Mouse (Mus musculus) kidney, embryonic 16.5 days (tissue): ENCODE measurements at regions not wholly inside any gene's neighbourhood (a gene's known extent, or its start where the extent isn't known, plus 50 kb on each side); places are given as distances from the start of the nearest gene placed in this dataset.
A peak's percentile ranks its signal among the peaks of the same experiment; 100 is the strongest.

ENCODE experiments used
- ATAC-seq: fragments of 200-750 bp; cut with Nextera tagmentation; 2 replicates; pipeline ENCODE4 v1.8.0; 2017; ENCODE audit warnings: moderate TSS enrichment; ENCODE audit not compliant: low FRiP score, low TSS enrichment
- H3K27ac ChIP-seq: fragments of 300-500 bp; sonication (generic); 2 replicates; pipeline ENCODE4 v1.5.1; 2014; ENCODE audit warnings: low read length
- H3K27me3 ChIP-seq: fragments of 300-500 bp; sonication (generic); 2 replicates; pipeline ENCODE4 v1.6.1; 2014; ENCODE audit warnings: low read length, control low read depth, mixed read lengths; ENCODE audit not compliant: insufficient read depth
- H3K36me3 ChIP-seq: fragments of 300-500 bp; sonication (generic); 2 replicates; pipeline ENCODE4 v1.6.1; 2014; ENCODE audit warnings: low read length, control low read depth, mixed read lengths; ENCODE audit not compliant: insufficient read depth
- H3K4me1 ChIP-seq: fragments of 300-500 bp; sonication (generic); 2 replicates; pipeline ENCODE4 v1.6.1; 2014; ENCODE audit warnings: low read length, control low read depth, mixed read lengths; ENCODE audit not compliant: insufficient read depth
- H3K4me2 ChIP-seq: fragments of 300-500 bp; sonication (generic); replicated peaks from 2 replicates; pipeline ENCODE4 v1.6.1; 2014; ENCODE audit warnings: low read depth, low read length
- H3K4me3 ChIP-seq: fragments of 300-500 bp; sonication (generic); 2 replicates; pipeline ENCODE4 v1.5.1; 2014; ENCODE audit warnings: mild to moderate bottlenecking, low read length
- H3K9ac ChIP-seq: fragments of 300-500 bp; sonication (generic); replicated peaks from 2 replicates; pipeline ENCODE4 v1.6.1; 2014; ENCODE audit warnings: low read length
- H3K9me3 ChIP-seq: fragments of 300-500 bp; sonication (generic); 2 replicates; pipeline ENCODE4 v1.6.1; 2016; ENCODE audit warnings: low read length, control low read depth
- WGBS: fragments of 180-500 bp; shearing (Covaris S2); extraction: QIAGEN DNeasy Blood & Tissue Kit; methylation state at CpG from one replicate; pipeline ENCODE4 v1.1.7; 2014; 5-methylcytosine and 5-hydroxymethylcytosine counted together

- no peak overlapping the region for H3K4me2 ChIP-seq
- ATAC-seq: no peak
- H3K9me3 ChIP-seq: no peaks in the 10 kb centered on the region
- 0 out of 2 replicates have a peak, but pooled peaks cover 9% of the 10 kb centered on the region for H3K4me1 ChIP-seq
- H3K9ac ChIP-seq: no peak overlapping the region
- no peaks in the 10 kb centered on the region for H3K36me3 ChIP-seq
- H3K27me3 ChIP-seq: no peaks in the 10 kb centered on the region
- H3K27ac ChIP-seq: no peak overlapping the region
- H3K4me3 ChIP-seq: no peak overlapping the region
Measured at GRCm38 (mm10) chr3:52731941-52732340, 285.1 kb downstream of the Cog6 start.

- 0 out of 2 replicates have a peak overlapping the region, but pooled peaks have one; percentile 6 for H3K27ac ChIP-seq
- H3K4me2 ChIP-seq: no peak overlapping the region
- no peaks in the 10 kb centered on the region for H3K36me3 ChIP-seq
- WGBS: 77% methylated on average over 3 of the region's 3 CpGs
- H3K9ac ChIP-seq: no peak overlapping the region
- no peak overlapping the region for H3K4me3 ChIP-seq
- no peaks in the 10 kb centered on the region for H3K9me3 ChIP-seq
- no peak for ATAC-seq
- H3K4me1 ChIP-seq: 0 out of 2 replicates have a peak, but pooled peaks cover 9% of the 10 kb centered on the region
- no peaks in the 10 kb centered on the region for H3K27me3 ChIP-seq
Measured at GRCm38 (mm10) chr3:52731491-52731890, 285.5 kb downstream of the Cog6 start.

GRCm38 (mm10) chr3:52729731-52730130 lies 287.3 kb downstream of the Cog6 start:
- H3K9me3 ChIP-seq: no peaks in the 10 kb centered on the region
- H3K4me3 ChIP-seq: no peak overlapping the region
- no peaks in the 10 kb centered on the region for H3K27me3 ChIP-seq
- ATAC-seq: peak; percentile 20; the same call in 1 of the 2 replicates
- H3K9ac ChIP-seq: no peak overlapping the region
- H3K4me2 ChIP-seq: no peak overlapping the region
- WGBS: 61% methylated on average over 3 of the region's 3 CpGs
- no peaks in the 10 kb centered on the region for H3K36me3 ChIP-seq
- 0 out of 2 replicates have a peak, but pooled peaks cover 9% of the 10 kb centered on the region for H3K4me1 ChIP-seq
- H3K27ac ChIP-seq: 0 out of 2 replicates have a peak overlapping the region, but pooled peaks have one; percentile 1

GRCm38 (mm10) chr3:52728860-52729259 lies 288.2 kb downstream of the Cog6 start:
- Histone ChIP-seq H3K9me3 (no peaks in the 10 kb centered on the region), H3K4me2 (no peak overlapping the region), H3K36me3 (no peaks in the 10 kb centered on the region), H3K27me3 (no peaks in the 10 kb centered on the region), H3K9ac (no peak overlapping the region), H3K4me1 (0 out of 2 replicates have a peak, but pooled peaks cover 9% of the 10 kb centered on the region), H3K4me3 (no peak overlapping the region), H3K27ac (no peak overlapping the region)
- ATAC-seq: peak; percentile 44
- 42% methylated on average over 6 of the region's 6 CpGs for WGBS

GRCm38 (mm10) chr3:52728426-52728825 lies 288.6 kb downstream of the Cog6 start:
- Histone ChIP-seq H3K4me1 (0 out of 2 replicates have a peak, but pooled peaks cover 9% of the 10 kb centered on the region), H3K9ac (no peak overlapping the region), H3K27ac (no peak overlapping the region), H3K4me3 (no peak overlapping the region), H3K4me2 (no peak overlapping the region), H3K27me3 (no peaks in the 10 kb centered on the region), H3K36me3 (no peaks in the 10 kb centered on the region), H3K9me3 (no peaks in the 10 kb centered on the region)
- WGBS: 96% methylated on average over 5 of the region's 5 CpGs
- no peak; the same call in 1 of the 2 replicates for ATAC-seq

GRCm38 (mm10) chr3:52724354-52724753 lies 292.7 kb downstream of the Cog6 start:
- H3K27me3 ChIP-seq: no peaks in the 10 kb centered on the region
- no peak overlapping the region for H3K9ac ChIP-seq
- H3K27ac ChIP-seq: no peak overlapping the region
- H3K4me2 ChIP-seq: no peak overlapping the region
- 80% methylated on average over 3 of the region's 3 CpGs for WGBS
- no peaks in the 10 kb centered on the region for H3K9me3 ChIP-seq
- H3K36me3 ChIP-seq: no peaks in the 10 kb centered on the region
- no peak for ATAC-seq
- H3K4me3 ChIP-seq: no peak overlapping the region
- H3K4me1 ChIP-seq: no peaks in the 10 kb centered on the region

GRCm38 (mm10) chr3:52722946-52723345 lies 294.1 kb downstream of the Cog6 start:
- Histone ChIP-seq H3K36me3 (no peaks in the 10 kb centered on the region), H3K4me2 (no peak overlapping the region), H3K9ac (no peak overlapping the region), H3K9me3 (no peaks in the 10 kb centered on the region), H3K27ac (no peak overlapping the region), H3K4me3 (no peak overlapping the region), H3K4me1 (no peaks in the 10 kb centered on the region), H3K27me3 (no peaks in the 10 kb centered on the region)
- 98% methylated on average over 2 of the region's 2 CpGs for WGBS
- no peak for ATAC-seq

- Histone ChIP-seq H3K4me3 (no peak overlapping the region), H3K9ac (no peak overlapping the region), H3K36me3 (no peaks in the 10 kb centered on the region), H3K4me2 (no peak overlapping the region), H3K27me3 (no peaks in the 10 kb centered on the region), H3K9me3 (no peaks in the 10 kb centered on the region), H3K4me1 (no peaks in the 10 kb centered on the region), H3K27ac (no peak overlapping the region)
- 69% methylated on average over 3 of the region's 3 CpGs for WGBS
- peak; percentile 51; the same call in 1 of the 2 replicates for ATAC-seq
Measured at GRCm38 (mm10) chr3:52719181-52719580, 297.9 kb downstream of the Cog6 start.

- Histone ChIP-seq H3K27me3 (no peaks in the 10 kb centered on the region), H3K9me3 (no peaks in the 10 kb centered on the region), H3K4me1 (no peaks in the 10 kb centered on the region), H3K27ac (no peak overlapping the region), H3K36me3 (no peaks in the 10 kb centered on the region), H3K9ac (no peak overlapping the region), H3K4me3 (no peak overlapping the region), H3K4me2 (no peak overlapping the region)
- 84% methylated on average over 5 of the region's 5 CpGs for WGBS
- no peak for ATAC-seq
Measured at GRCm38 (mm10) chr3:52717324-52717723, 299.7 kb downstream of the Cog6 start.

- Histone ChIP-seq H3K4me2 (no peak overlapping the region), H3K27ac (no peak overlapping the region), H3K9me3 (no peaks in the 10 kb centered on the region), H3K36me3 (no peaks in the 10 kb centered on the region), H3K4me3 (no peak overlapping the region), H3K4me1 (no peaks in the 10 kb centered on the region), H3K9ac (no peak overlapping the region), H3K27me3 (no peaks in the 10 kb centered on the region)
- WGBS: 89% methylated on average over 5 of the region's 5 CpGs
- ATAC-seq: no peak
Measured at GRCm38 (mm10) chr3:52712151-52712550, 304.9 kb downstream of the Cog6 start.
